Mouse (Mus musculus) left cerebral cortex, postnatal 25 days (tissue): ENCODE results near the gene Olfr1253. TPM values are rescaled to one million over a fixed set of nuclear protein-coding genes. Genes with fewer than 3 reads are reported as not detected.
A peak's percentile ranks its signal among the peaks of the same experiment; 100 is the strongest.

ENCODE experiments used
- DNase-seq, 2 experiments: peaks; one replicate each; pipeline ENCODE4 v3.0.0; 2022; ENCODE audit warnings: low spot score in 2 of 2, mixed read lengths in 1 of 2
- intact Hi-C: fragments of 180-260 bp; cut with DNase I; formaldehyde crosslinking; loops from one replicate; pipeline ENCODE4 v1.15.1; 2025
- total RNA-seq, 2 experiments: library from RNA; stranded (reverse); gene quantifications; 2 replicates each; pipeline ENCODE4 v1.2.3; 2021

Olfr1253 gene
- total RNA-seq, result not detected

GRCm38 (mm10) chr2:89756990-89757389, at the start of gene Olfr1253:
Olfr1253 (minus strand) TSS chr2:89757090.
- intact Hi-C loops, result no loop called here
- DNase-seq, result no peak

- intact Hi-C loops, result no loop called here
- DNase-seq, result peak in 1 of 2 experiments; percentile 4
These were observed 42.7 kb upstream of the Olfr1253 start for GRCm38 (mm10) chr2:89799583-89799982.

- DNase-seq, result no peak
- intact Hi-C loops, result no loop called here
These were observed 36.6 kb upstream of the Olfr1253 start, which contains the start of gene Olfr1254 for GRCm38 (mm10) chr2:89793519-89793918. Olfr1254 (minus strand) TSS chr2:89793619.

- DNase-seq, result no peak
- intact Hi-C loops, result no loop called here
These were observed 32.0 kb downstream of the Olfr1253 start, which contains the start of gene Olfr1252 for GRCm38 (mm10) chr2:89724912-89725311. Olfr1252 (minus strand) TSS chr2:89725012.

Other genes with a start within 250 kb of the Olfr1253 start
- gene Olfr1243, start 225.6 kb downstream of the Olfr1253 start, total RNA-seq, result not detected
- gene Olfr1245, start 178.6 kb downstream of the Olfr1253 start, total RNA-seq, result not detected
- gene Olfr1246, start 163.9 kb downstream of the Olfr1253 start, total RNA-seq, result not detected
- gene Olfr1247, start 143.0 kb downstream of the Olfr1253 start, total RNA-seq, result under 1 TPM in 1 of 2 experiments, not detected in 1; 0.14 TPM
- gene Olfr1248, start 138.8 kb downstream of the Olfr1253 start, total RNA-seq, result not detected
- not detected for gene Olfr1249, start 122.1 kb downstream of the Olfr1253 start, total RNA-seq
- gene Olfr1250, start 95.6 kb downstream of the Olfr1253 start, total RNA-seq, result not detected
- not detected for gene Olfr1251, start 85.2 kb downstream of the Olfr1253 start, total RNA-seq
- not detected for gene Olfr1252, start 32.1 kb downstream of the Olfr1253 start, total RNA-seq
- not detected for gene Olfr1254, start 36.5 kb upstream of the Olfr1253 start, total RNA-seq
- not detected for gene Olfr1255, start 55.0 kb upstream of the Olfr1253 start, total RNA-seq
- gene Olfr1256, start 84.5 kb upstream of the Olfr1253 start, total RNA-seq, result under 1 TPM in 1 of 2 experiments, not detected in 1; 0.05 TPM
- not detected for gene Olfr48, start 91.1 kb upstream of the Olfr1253 start, total RNA-seq
- gene Olfr1257, start 121.3 kb upstream of the Olfr1253 start, total RNA-seq, result not detected
- not detected for gene Olfr1258, start 170.2 kb upstream of the Olfr1253 start, total RNA-seq
- gene Olfr1259, start 191.6 kb upstream of the Olfr1253 start, total RNA-seq, result not detected
- gene Olfr1260, start 217.2 kb upstream of the Olfr1253 start, total RNA-seq, result not detected
- not detected for gene Olfr1261, start 234.1 kb upstream of the Olfr1253 start, total RNA-seq
- gene Olfr1262, start 243.1 kb upstream of the Olfr1253 start, total RNA-seq, result not detected